Mouse (Mus musculus): ENCODE results near the gene Hells. TPM values are rescaled to one million over a fixed set of nuclear protein-coding genes. Genes with fewer than 3 reads are reported as not detected.

Gene Hells
- polyA plus RNA-seq, 1 experiment from 2014 or later: 36.1 TPM

DNA sequence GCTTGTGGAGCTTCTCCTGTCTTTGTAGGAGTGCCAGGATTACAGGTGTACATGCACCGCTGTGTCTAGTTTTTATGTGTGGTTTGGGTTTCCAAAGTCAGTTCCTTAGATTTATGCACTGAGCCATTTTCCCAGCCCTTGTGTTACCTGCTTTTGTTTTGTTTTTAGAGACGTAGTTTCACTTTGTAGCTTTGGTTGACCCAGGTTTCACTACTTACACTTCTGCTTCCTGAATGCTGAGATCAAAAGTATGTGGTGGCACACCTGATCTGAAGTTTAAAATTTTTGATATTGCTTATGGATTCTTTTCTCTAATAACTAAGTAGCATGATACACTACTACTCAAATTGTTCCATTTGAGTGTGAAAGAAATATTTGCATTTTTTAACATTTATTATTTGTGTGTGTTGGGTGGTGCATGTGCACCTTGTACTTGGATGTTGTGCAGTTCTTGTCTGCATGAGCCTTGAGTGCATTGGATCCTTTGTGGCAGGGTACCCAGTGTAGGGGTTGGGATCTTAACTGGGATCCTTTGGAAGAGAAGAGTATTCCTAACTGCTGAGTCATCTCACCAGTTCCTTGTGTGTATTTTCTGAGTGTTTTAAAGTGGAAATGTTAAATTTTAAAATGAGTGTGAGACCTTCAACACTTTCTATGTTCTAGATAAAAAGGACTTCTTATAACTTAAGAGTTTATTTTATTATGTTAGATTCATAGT is 14.0 kb downstream of the Hells start:
- no peak for ATAC-seq (ENCODE audit: insufficient number of reproducible peaks, low FRiP score, low TSS enrichment, low read depth)
- H3K36me3 ChIP-seq: peaks cover 29% of the 10 kb centered on the region; the same call in 1 of the 2 replicates
- 82% methylated on average over 2 of the region's 2 CpGs for WGBS

DNA sequence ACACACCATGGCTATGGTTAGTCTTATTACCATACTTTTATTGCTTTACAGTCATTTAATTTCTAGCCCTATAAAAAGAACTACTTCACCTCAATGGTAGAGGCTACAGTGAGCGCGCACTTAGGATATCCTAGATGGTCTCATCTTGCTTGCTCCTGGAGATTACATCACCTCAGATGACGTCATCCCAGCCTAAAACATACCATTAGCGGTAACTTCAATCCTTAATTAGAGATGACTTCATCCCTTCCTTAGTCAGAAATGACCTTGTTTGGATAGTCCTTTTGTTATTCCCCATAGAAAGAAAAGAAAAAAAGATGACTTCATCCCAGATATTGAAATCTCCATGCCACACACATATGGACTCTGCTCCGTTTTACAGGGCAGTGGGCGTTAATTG is 40.0 kb downstream of the Hells start:
- Histone ChIP-seq H3K9me3 (no peaks in the 10 kb centered on the region), H3K9ac (no peak overlapping the region), H3K4me1 (no peaks in the 10 kb centered on the region), H3K27ac (no peak overlapping the region), H3K36me3 (peaks cover 15% of the 10 kb centered on the region; the same call in 1 of the 2 replicates), H3K27me3 (no peaks in the 10 kb centered on the region), H3K4me2 (no peak overlapping the region), H3K4me3 (no peak overlapping the region)
- no peak for ATAC-seq (ENCODE audit: insufficient number of reproducible peaks, low FRiP score, low TSS enrichment, low read depth)
- WGBS: 77% methylated on average over 6 of the region's 6 CpGs

More for the DNA sequence above, 14.0 kb downstream of the Hells start:
- Histone ChIP-seq H3K4me1 (no peaks in the 10 kb centered on the region), H3K9me3 (no peaks in the 10 kb centered on the region), H3K9ac (no peak overlapping the region), H3K27ac (no peak overlapping the region), H3K27me3 (no peaks in the 10 kb centered on the region), H3K4me2 (no peak overlapping the region), H3K4me3 (no peak overlapping the region)

DNA sequence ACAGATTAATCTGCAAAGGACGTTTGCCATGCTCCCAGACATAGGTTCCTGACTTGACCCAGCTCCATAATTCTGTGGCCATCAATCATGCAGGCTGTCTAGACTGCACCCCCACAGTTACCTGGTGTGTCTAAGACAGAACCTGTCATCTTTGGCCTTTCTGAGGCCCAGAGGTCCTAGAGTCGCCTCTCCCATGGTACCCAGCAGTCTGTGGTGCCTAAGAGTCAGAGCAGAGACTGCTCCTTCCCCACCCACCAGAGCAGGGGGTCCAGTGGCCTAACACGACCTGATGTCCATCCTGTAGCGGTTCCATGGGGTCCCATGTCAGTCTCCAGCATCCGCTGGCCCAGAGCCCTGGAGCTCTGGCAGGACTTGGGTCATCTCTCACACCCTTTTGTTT is 41.9 kb downstream of the Hells start:
- no peak overlapping the region for H3K4me3 ChIP-seq
- H3K36me3 ChIP-seq: peaks cover 15% of the 10 kb centered on the region; the same call in 1 of the 2 replicates
- H3K9me3 ChIP-seq: no peaks in the 10 kb centered on the region
- no peak overlapping the region for H3K27ac ChIP-seq
- ATAC-seq (ENCODE audit: insufficient number of reproducible peaks, low FRiP score, low TSS enrichment, low read depth): no peak
- no peak overlapping the region for H3K4me2 ChIP-seq
- H3K9ac ChIP-seq: no peak overlapping the region
- WGBS: 72% methylated on average over 5 of the region's 5 CpGs
- no peaks in the 10 kb centered on the region for H3K4me1 ChIP-seq
- H3K27me3 ChIP-seq: no peaks in the 10 kb centered on the region

DNA sequence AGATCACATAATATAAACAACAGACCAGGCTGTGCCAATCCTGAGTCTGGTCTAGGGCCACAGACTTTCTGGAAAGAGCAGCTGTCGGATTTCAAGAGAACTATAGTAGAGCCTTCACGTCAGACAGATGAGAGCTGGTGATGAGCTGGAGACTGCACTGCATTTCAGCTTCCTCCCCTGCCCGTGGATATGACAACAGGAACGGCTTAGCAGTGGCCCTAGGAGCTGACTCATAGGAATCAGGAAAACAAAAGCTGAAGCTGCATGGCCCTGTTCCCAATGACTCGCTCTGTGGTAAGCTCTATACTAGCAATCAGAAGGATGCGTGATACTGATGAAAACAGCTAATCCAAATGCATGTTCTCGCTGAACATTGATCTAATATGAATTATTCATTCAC is 43.0 kb downstream of the Hells start:
- peaks cover 13% of the 10 kb centered on the region; the same call in 1 of the 2 replicates for H3K36me3 ChIP-seq
- no peaks in the 10 kb centered on the region for H3K4me1 ChIP-seq
- no peak overlapping the region for H3K4me3 ChIP-seq
- WGBS: 72% methylated on average over 7 of the region's 7 CpGs
- no peaks in the 10 kb centered on the region for H3K9me3 ChIP-seq
- no peak overlapping the region for H3K27ac ChIP-seq
- H3K9ac ChIP-seq: no peak overlapping the region
- ATAC-seq (ENCODE audit: insufficient number of reproducible peaks, low FRiP score, low TSS enrichment, low read depth): no peak
- H3K4me2 ChIP-seq: no peak overlapping the region
- H3K27me3 ChIP-seq: no peaks in the 10 kb centered on the region

DNA sequence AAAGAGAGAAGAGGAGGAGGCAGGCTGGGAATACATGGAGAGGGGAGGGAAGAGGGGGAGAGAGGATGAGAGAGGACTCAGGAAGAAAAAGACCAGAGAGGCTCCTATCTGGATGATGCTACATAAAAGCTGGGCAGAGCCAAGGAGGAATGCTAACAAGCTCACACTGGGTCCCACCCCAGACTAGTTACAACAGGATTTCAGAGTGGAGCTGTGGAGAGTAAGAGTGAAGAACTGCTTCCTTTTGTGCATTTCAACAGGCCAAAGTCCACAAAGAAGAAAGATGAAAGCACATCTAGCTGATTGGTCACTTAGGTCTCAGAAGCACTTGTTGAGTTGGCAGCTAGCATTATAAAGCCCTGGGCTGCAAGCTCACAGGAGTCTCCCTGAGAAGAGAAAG is 45.6 kb downstream of the Hells start:
- Histone ChIP-seq H3K4me1 (no peaks in the 10 kb centered on the region), H3K36me3 (0 out of 2 replicates have a peak, but pooled peaks cover 3% of the 10 kb centered on the region), H3K27me3 (no peaks in the 10 kb centered on the region), H3K4me3 (no peak overlapping the region), H3K4me2 (no peak overlapping the region), H3K9me3 (no peaks in the 10 kb centered on the region), H3K9ac (no peak overlapping the region), H3K27ac (no peak overlapping the region)
- no peak for ATAC-seq (ENCODE audit: insufficient number of reproducible peaks, low FRiP score, low TSS enrichment, low read depth)

DNA sequence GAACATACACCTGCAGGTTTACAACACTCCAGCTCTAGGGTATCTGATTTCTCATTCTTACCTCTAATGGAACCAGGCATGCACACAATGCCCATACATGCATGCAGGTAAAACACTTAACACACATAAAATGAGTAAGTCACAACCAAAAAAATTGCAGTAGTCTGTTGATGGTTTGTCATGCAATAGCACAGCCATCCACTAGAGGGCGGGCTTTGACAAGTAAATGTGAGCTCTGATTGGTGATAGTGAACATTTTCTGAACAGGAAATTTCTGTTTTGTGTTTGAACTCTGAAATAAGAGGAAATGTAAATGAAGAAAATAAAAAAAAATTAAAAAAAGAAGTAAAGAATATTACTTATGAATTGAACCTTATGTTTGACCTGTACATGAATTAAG is 51.3 kb downstream of the Hells start:
- Histone ChIP-seq H3K27ac (no peak overlapping the region), H3K36me3 (no peaks in the 10 kb centered on the region), H3K9me3 (no peaks in the 10 kb centered on the region), H3K4me1 (no peaks in the 10 kb centered on the region), H3K4me2 (no peak overlapping the region), H3K9ac (no peak overlapping the region), H3K4me3 (no peak overlapping the region), H3K27me3 (no peaks in the 10 kb centered on the region)
- 0% methylated on average over 1 of the region's 1 CpGs for WGBS
- no peak for ATAC-seq (ENCODE audit: insufficient number of reproducible peaks, low FRiP score, low TSS enrichment, low read depth)

DNA sequence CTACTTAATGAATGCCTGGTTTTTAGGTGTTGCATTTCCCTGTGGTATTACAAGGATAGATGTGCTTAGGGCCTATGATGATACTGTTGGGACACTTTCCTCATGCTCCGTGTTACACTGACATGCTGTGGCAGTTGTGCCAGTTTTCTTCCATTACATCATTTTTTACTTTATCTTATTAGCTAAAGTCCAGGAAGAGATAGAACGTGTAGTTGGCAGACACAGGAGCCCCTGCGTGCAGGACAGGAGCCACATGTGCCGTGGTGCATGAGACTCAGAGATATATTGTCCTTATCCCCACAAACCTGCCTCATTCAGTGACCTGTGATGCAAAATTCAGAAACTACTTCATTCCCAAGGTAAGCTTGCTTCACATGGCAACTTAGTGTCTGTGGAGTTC is 67.5 kb downstream of the Hells start:
- no peaks in the 10 kb centered on the region for H3K9me3 ChIP-seq
- ATAC-seq (ENCODE audit: insufficient number of reproducible peaks, low FRiP score, low TSS enrichment, low read depth): no peak
- no peaks in the 10 kb centered on the region for H3K36me3 ChIP-seq
- no peak overlapping the region for H3K9ac ChIP-seq
- H3K4me3 ChIP-seq: no peak overlapping the region
- 84% methylated on average over 4 of the region's 4 CpGs for WGBS
- H3K4me2 ChIP-seq: no peak overlapping the region
- H3K27me3 ChIP-seq: no peaks in the 10 kb centered on the region
- no peaks in the 10 kb centered on the region for H3K4me1 ChIP-seq
- no peak overlapping the region for H3K27ac ChIP-seq

DNA sequence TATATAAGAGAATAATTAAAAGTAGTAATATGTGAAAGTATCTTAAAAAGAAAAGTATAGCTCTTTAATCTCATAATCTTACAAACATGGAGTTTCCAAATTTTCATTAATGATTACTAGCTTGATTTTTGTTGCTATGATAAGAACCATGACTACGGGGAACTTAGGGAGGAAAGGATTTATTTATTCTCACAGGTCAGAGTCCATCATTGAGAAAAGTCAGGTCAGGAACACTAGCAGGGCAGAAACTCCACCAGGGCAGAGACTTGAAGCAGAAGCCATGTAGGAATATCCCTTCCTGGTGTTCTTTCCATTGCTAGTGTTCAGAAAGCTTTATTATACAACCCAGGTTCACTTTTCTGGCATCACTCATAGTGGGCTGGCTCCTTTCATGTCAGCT is 68.0 kb downstream of the Hells start:
- no peaks in the 10 kb centered on the region for H3K9me3 ChIP-seq
- H3K4me2 ChIP-seq: no peak overlapping the region
- no peaks in the 10 kb centered on the region for H3K4me1 ChIP-seq
- H3K4me3 ChIP-seq: no peak overlapping the region
- H3K27ac ChIP-seq: no peak overlapping the region
- H3K9ac ChIP-seq: no peak overlapping the region
- H3K36me3 ChIP-seq: no peaks in the 10 kb centered on the region
- no peak for ATAC-seq (ENCODE audit: insufficient number of reproducible peaks, low FRiP score, low TSS enrichment, low read depth)
- WGBS: 85% methylated on average over 1 of the region's 1 CpGs
- H3K27me3 ChIP-seq: no peaks in the 10 kb centered on the region

DNA sequence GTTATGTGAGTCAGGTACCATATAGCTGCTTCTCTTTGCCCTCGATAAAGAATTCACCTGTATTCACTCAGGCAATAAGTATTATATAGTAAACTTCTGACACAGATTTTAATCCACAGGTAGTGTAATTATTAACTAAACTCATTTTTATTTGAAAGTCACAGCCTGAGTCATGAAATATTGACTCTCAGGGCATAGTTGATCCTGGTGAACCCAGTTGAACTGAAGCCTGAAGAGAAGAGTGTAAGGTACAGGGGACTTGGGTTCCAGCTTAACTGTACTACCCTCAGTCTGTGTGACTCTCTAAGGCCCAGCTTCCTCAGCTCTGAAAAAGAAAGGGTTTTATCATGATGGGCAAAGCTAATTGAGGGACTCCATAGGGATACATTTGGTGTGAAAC is 74.4 kb downstream of the Hells start:
- H3K4me1 ChIP-seq: no peaks in the 10 kb centered on the region
- H3K4me3 ChIP-seq: no peak overlapping the region
- H3K36me3 ChIP-seq: no peaks in the 10 kb centered on the region
- no peak overlapping the region for H3K9ac ChIP-seq
- no peak overlapping the region for H3K27ac ChIP-seq
- no peaks in the 10 kb centered on the region for H3K27me3 ChIP-seq
- H3K4me2 ChIP-seq: no peak overlapping the region
- H3K9me3 ChIP-seq: no peaks in the 10 kb centered on the region
- ATAC-seq (ENCODE audit: insufficient number of reproducible peaks, low FRiP score, low TSS enrichment, low read depth): no peak
- WGBS: 75% methylated on average over 1 of the region's 1 CpGs

DNA sequence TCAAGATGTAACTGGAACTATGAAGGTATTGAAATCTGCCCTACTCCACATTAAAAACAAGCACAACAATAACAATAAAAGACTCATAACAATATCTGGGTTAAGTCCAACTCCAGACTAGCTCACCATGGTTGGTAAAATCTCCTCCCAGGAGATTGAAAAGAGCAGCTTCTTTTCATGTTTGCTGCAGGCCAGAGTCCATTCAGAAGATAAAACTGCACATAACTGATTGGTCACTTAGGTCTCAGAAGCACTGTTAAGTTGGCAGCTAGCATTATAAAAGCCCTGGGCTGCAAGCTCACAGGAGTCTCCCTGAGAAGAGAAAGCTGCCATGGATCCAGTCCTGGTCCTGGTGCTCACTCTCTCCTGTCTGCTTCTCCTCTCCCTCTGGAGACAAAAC is 76.0 kb downstream of the Hells start, which contains the start of gene Cyp2c55:
Cyp2c55 (plus strand) TSS at position 305 of the 400 bp plus-strand sequence.
- H3K36me3 ChIP-seq: no peaks in the 10 kb centered on the region
- ATAC-seq (ENCODE audit: insufficient number of reproducible peaks, low FRiP score, low TSS enrichment, low read depth): no peak
- H3K4me3 ChIP-seq: no peak within 1 kb of the TSS
- H3K27ac ChIP-seq: no peak within 1 kb of the TSS
- no peaks in the 10 kb centered on the region for H3K27me3 ChIP-seq
- no peak within 1 kb of the TSS for H3K4me2 ChIP-seq
- no peaks in the 10 kb centered on the region for H3K4me1 ChIP-seq
- no peak within 1 kb of the TSS for H3K9ac ChIP-seq
- H3K9me3 ChIP-seq: no peaks in the 10 kb centered on the region

Small RNAs within 50 kb of the gene (microRNA-seq; reads per million reads assigned to microRNA genes)
- gene Gm23800: not detected

Other genes starting within 250 kb of the Hells start
- gene Noc3l, start 111.7 kb upstream of the Hells start, polyA plus RNA-seq (2015; fragmentation: Nextera tagmentation; extraction: Ambion mirVana): 6.1 TPM in 2 replicates
- gene Tbc1d12, start 94.3 kb upstream of the Hells start, polyA plus RNA-seq (2015; fragmentation: Nextera tagmentation; extraction: Ambion mirVana): 2.4 and 2.8 TPM in 2 replicates
- gene Cyp2c55, start 76.1 kb downstream of the Hells start, polyA plus RNA-seq (2015; fragmentation: Nextera tagmentation; extraction: Ambion mirVana): not detected in 2 replicates
- not detected in 2 replicates for gene Cyp2c65, start 130.1 kb downstream of the Hells start, polyA plus RNA-seq (2015; fragmentation: Nextera tagmentation; extraction: Ambion mirVana)
- not detected in 2 replicates for gene Cyp2c66, start 183.0 kb downstream of the Hells start, polyA plus RNA-seq (2015; fragmentation: Nextera tagmentation; extraction: Ambion mirVana)

All from limb, embryonic 15.5 days (tissue).